8 mouse cellular contexts compared by ENCODE assay signal in genomic region chr11:52231606-52232541, GRCm38 (mm10). TPM values are rescaled to one million over a fixed set of nuclear protein-coding genes. Genes with fewer than 3 reads are reported as not detected.
DNase-seq lines count a peak whose midpoint lies in the region; ATAC-seq and TF ChIP-seq lines count a peak whose summit lies in the region.

TSS of gene Skp1a (plus strand) at chr11:52231995.

- peak; percentile 86 for DNase-seq in G1E (ENCODE audit: low spot score)
- DNase-seq in cerebellum, adult 2 months: peak; percentile 91 to 96
- peak; percentile 94 for DNase-seq in forelimb bud, embryonic 11.5 days (ENCODE audit: low read depth, low spot score)
- DNase-seq in layer of hippocampus, adult 9-10 months (ENCODE audit: low spot score): peak; percentile 80
- DNase-seq in ovary, postnatal 10 days (ENCODE audit: low spot score): peak; percentile 96
- peak; percentile 88 to 95 for DNase-seq in thymus, postnatal 10 days (ENCODE audit: low spot score in 2 of 2)

- under 1% methylated on average over 87 of the region's 87 CpGs for WGBS in cerebellum, adult 2 months
- under 1% methylated on average over 79 of the region's 87 CpGs for WGBS in lung, embryonic 16.5 days

- H3K27ac ChIP-seq in cerebellum, adult 2 months (ENCODE audit: insufficient read depth, low read length): peak within 1 kb of the TSS; percentile 99
- peak within 1 kb of the TSS; percentile 99 for H3K27ac ChIP-seq in lung, embryonic 16.5 days (ENCODE audit: low read length)

- TF ChIP-seq CTCF in G1E (IDR thresholded peaks at IDR 0.05; ENCODE audit: low read depth, low read length): no peak
- TF ChIP-seq CTCF in cerebellum, adult 2 months (IDR thresholded peaks at IDR 0.05; ENCODE audit: borderline replicate concordance, insufficient read depth, low read depth, low read length): no peak

- TF ChIP-seq POLR2A in cerebellum, adult 2 months (IDR thresholded peaks at IDR 0.05; ENCODE audit: borderline replicate concordance, insufficient read depth, low read length): peak; percentile 94

- H3K4me3 ChIP-seq in G1E (ENCODE audit: low read depth, low read length): peak within 1 kb of the TSS; percentile 97
- H3K4me3 ChIP-seq in cerebellum, adult 2 months (replicated peaks; ENCODE audit: insufficient read depth, low read depth, low read length): peak within 1 kb of the TSS; percentile 77
- H3K4me3 ChIP-seq in lung, embryonic 16.5 days (ENCODE audit: low read length): peak within 1 kb of the TSS; percentile 95

- H3K4me1 ChIP-seq in G1E (ENCODE audit: insufficient read depth, low read depth, low read length): peaks cover 26% of the 10 kb centered on the region
- no peaks in the 10 kb centered on the region for H3K4me1 ChIP-seq in cerebellum, adult 2 months (ENCODE audit: control insufficient read depth, insufficient read depth, low read length)
- peaks cover 18% of the 10 kb centered on the region for H3K4me1 ChIP-seq in lung, embryonic 16.5 days (replicated peaks; ENCODE audit: control insufficient read depth, insufficient read depth, low read length)

- H3K36me3 ChIP-seq in G1E (replicated peaks): peaks cover 18% of the 10 kb centered on the region
- 0 out of 2 replicates have a peak, but pooled peaks cover 2% of the 10 kb centered on the region for H3K36me3 ChIP-seq in lung, embryonic 16.5 days (ENCODE audit: control insufficient read depth, insufficient read depth, low read length)

- peak within 1 kb of the TSS; percentile 99 for H3K9ac ChIP-seq in lung, embryonic 16.5 days (ENCODE audit: low read length)

- no peaks in the 10 kb centered on the region for H3K9me3 ChIP-seq in G1E (replicated peaks)
- H3K9me3 ChIP-seq in lung, embryonic 16.5 days (ENCODE audit: control insufficient read depth, low read length): no peaks in the 10 kb centered on the region

- no peaks in the 10 kb centered on the region; the same call in 1 of the 2 replicates for H3K27me3 ChIP-seq in G1E (ENCODE audit: insufficient read depth, low read length)
- H3K27me3 ChIP-seq in cerebellum, adult 2 months (ENCODE audit: control insufficient read depth, insufficient read depth, low read length): no peaks in the 10 kb centered on the region
- no peaks in the 10 kb centered on the region for H3K27me3 ChIP-seq in lung, embryonic 16.5 days (ENCODE audit: control insufficient read depth, insufficient read depth, low read depth, low read length)

- peak; percentile 73 for ATAC-seq in G1E (ENCODE audit: extremely low read depth, insufficient number of reproducible peaks, low FRiP score, poor library complexity, severe bottlenecking)
- ATAC-seq in hematopoietic stem cell, adult 5-6 weeks (replicated peaks in 1 of 2; ENCODE audit: insufficient read depth in 1 of 2, low FRiP score in 2 of 2, low TSS enrichment in 1 of 2, low read depth in 1 of 2, poor library complexity in 2 of 2, severe bottlenecking in 2 of 2): peak; percentile 77 to 90
- peak; percentile 90 for ATAC-seq in lung, embryonic 16.5 days (ENCODE audit: low read depth)

- peak within 1 kb of the TSS; percentile 76 for H3K4me2 ChIP-seq in lung, embryonic 16.5 days (ENCODE audit: low read depth, low read length)

RNA-seq across cellular contexts. Expression of gene Skp1a, which starts in this region (rescaled TPM):
- total RNA-seq in G1E (2014; fragmentation: Nextera tagmentation) (119 and 144 TPM in 2 replicates), G1E (2017) (259 and 285 TPM in 2 replicates)
- 8.1 and 19.9 TPM in 2 replicates for polyA plus RNA-seq in G1E (2012)
- 298 and 324 TPM in 2 replicates for polyA plus RNA-seq in cerebellum, adult 2 months (2012; rRNA removed)
- total RNA-seq in hematopoietic stem cell, adult 5-6 weeks (2017): 351 and 360 TPM in 2 replicates
- 812 and 833 TPM in 2 replicates for polyA plus RNA-seq in lung, embryonic 16.5 days (2015; fragmentation: Nextera tagmentation; extraction: Ambion mirVana)

Comparison
In these comparisons a context has a peak if more than half of its experiments do, and no peak if none do; other contexts are left out.
1. Peak in every context shown above with its lines: DNase-seq, ATAC-seq, H3K4me3 ChIP-seq and H3K27ac ChIP-seq.
2. RNA of gene Skp1a (polyA plus RNA-seq): 812 to 833 TPM in lung, embryonic 16.5 days and 298 to 324 TPM in cerebellum, adult 2 months; 8.1 to 19.9 TPM in G1E; every median in the first group is over 10 times any median in the second.